Mouse (Mus musculus): ENCODE results near the gene Hist1h2ae.

Hist1h2ae gene

GRCm38 (mm10) chr13:23584331-23584730 lies 13.3 kb upstream of the Hist1h2ae start:
- in situ Hi-C loops (cut with MboI, MseI) = loop anchor here in 1 of 2 experiments (5.0 kb wide), 1 partner anchor 52 kb away; the partner anchor contains the start of genes Hist1h2af and Hist1h4h

GRCm38 (mm10) chr13:23583387-23584068 lies 12.5 kb upstream of the Hist1h2ae start:
- in situ Hi-C loops (cut with MboI, MseI) = loop anchor here in 1 of 2 experiments (5.0 kb wide), 1 partner anchor 51 kb away; the partner anchor contains the start of genes Hist1h2af and Hist1h4h

GRCm38 (mm10) chr13:23582219-23583056 lies 11.4 kb upstream of the Hist1h2ae start:
- in situ Hi-C loops (cut with MboI, MseI) = loop anchor here in 1 of 2 experiments (5.0 kb wide), 1 partner anchor 50 kb away; the partner anchor contains the start of genes Hist1h2af and Hist1h4h

- in situ Hi-C loops (cut with MboI, MseI) = loop anchor here in 1 of 2 experiments (5.0 kb wide), 1 partner anchor 49 kb away; the partner anchor contains the start of genes Hist1h2af and Hist1h4h
Measured at GRCm38 (mm10) chr13:23581408-23582218, 10.6 kb upstream of the Hist1h2ae start, which contains the start of gene Hist1h4d. Gene Hist1h4d (plus strand): TSS chr13:23581598.

- in situ Hi-C loops (cut with MboI, MseI) = loop anchor here in 1 of 2 experiments (5.0 kb wide), 1 partner anchor 41 kb away; the partner anchor contains the start of gene Hist1h3g
Measured at GRCm38 (mm10) chr13:23577835-23578234, 6.8 kb upstream of the Hist1h2ae start.

- in situ Hi-C loops (cut with MboI, MseI) = loop anchor here in 1 of 2 experiments (5.0 kb wide), 1 partner anchor 40 kb away; the partner anchor contains the start of gene Hist1h3g
Measured at GRCm38 (mm10) chr13:23576906-23577639, 6.1 kb upstream of the Hist1h2ae start.

GRCm38 (mm10) chr13:23576351-23576881 lies 5.4 kb upstream of the Hist1h2ae start:
- in situ Hi-C loops (cut with MboI, MseI) = loop anchor here in 1 of 2 experiments (5.0 kb wide), 1 partner anchor 39 kb away; the partner anchor contains the start of gene Hist1h3g

- in situ Hi-C loops (cut with MboI, MseI) = loop anchor here in 1 of 2 experiments (5.0 kb wide), 1 partner anchor 39 kb away; the partner anchor contains the start of gene Hist1h3g
Measured at GRCm38 (mm10) chr13:23575864-23576313, 4.9 kb upstream of the Hist1h2ae start.

- in situ Hi-C loops (cut with MboI, MseI) = loop anchor here in 1 of 2 experiments (5.0 kb wide), 1 partner anchor 38 kb away; the partner anchor contains the start of gene Hist1h3g
Measured at GRCm38 (mm10) chr13:23575271-23575851, 4.3 kb upstream of the Hist1h2ae start, which contains the start of gene Hist1h3d. Gene Hist1h3d (plus strand): TSS chr13:23575763.

- in situ Hi-C loops (cut with MboI, MseI) = loop anchor here (5.0 to 25.0 kb wide), 6 partner anchors 37 to 1857 kb away; partner anchors contain the start of genes Hist1h2ac (in 1 of the 2), Hist1h2ah (in 1 of the 2), Hist1h2ai (in 1 of the 2) and Hist1h2ao (in 1 of the 2)
Measured at GRCm38 (mm10) chr13:23574546-23575170, 3.6 kb upstream of the Hist1h2ae start.

- in situ Hi-C loops (cut with MboI, MseI) = loop anchor here (5.0 to 25.0 kb wide), 5 partner anchors 108 to 1857 kb away; partner anchors contain the start of genes Hist1h2ac (in 1 of the 2), Hist1h2ah (in 1 of the 2), Hist1h2ai (in 1 of the 2) and Hist1h2ao (in 1 of the 2)
Measured at GRCm38 (mm10) chr13:23573898-23574524, 3.0 kb upstream of the Hist1h2ae start, which contains the start of the genes Hist1h2bf and Hist1h2ad. Gene Hist1h2bf (minus strand): TSS chr13:23574196. Gene Hist1h2ad (plus strand): TSS chr13:23574381.

GRCm38 (mm10) chr13:23573034-23573897 lies 2.2 kb upstream of the Hist1h2ae start:
- in situ Hi-C loops (cut with MboI, MseI) = loop anchor here (5.0 to 25.0 kb wide), 5 partner anchors 109 to 1856 kb away; partner anchors contain the start of genes Hist1h2ac (in 1 of the 2), Hist1h2ah (in 1 of the 2), Hist1h2ai (in 1 of the 2) and Hist1h2ao (in 1 of the 2)

- in situ Hi-C loops (cut with MboI, MseI) = loop anchor here (5.0 to 25.0 kb wide), 5 partner anchors 110 to 1855 kb away; partner anchors contain the start of genes Hist1h2ac (in 1 of the 2), Hist1h2ah (in 1 of the 2), Hist1h2ai (in 1 of the 2) and Hist1h2ao (in 1 of the 2)
Measured at GRCm38 (mm10) chr13:23572218-23573033, 1.4 kb upstream of the Hist1h2ae start.

- in situ Hi-C loops (cut with MboI, MseI) = loop anchor here (5.0 to 25.0 kb wide), 5 partner anchors 111 to 1854 kb away; partner anchors contain the start of genes Hist1h2ac (in 1 of the 2), Hist1h2ah (in 1 of the 2), Hist1h2ai (in 1 of the 2) and Hist1h2ao (in 1 of the 2)
Measured at GRCm38 (mm10) chr13:23571504-23572217, 641 bp upstream of the Hist1h2ae start.
